Mouse (Mus musculus) mesoderm, embryonic 11.5 days (tissue): ENCODE data around the gene Olfr835.

Experiments
- DNase-seq: peaks from one replicate; pipeline ENCODE4 v3.0.0-alpha.2; 2012; ENCODE audit warnings: low read depth, low spot score

Gene Olfr835

GRCm38 (mm10) chr9:19032435-19032834 is at the start of gene Olfr835:
Olfr835 (plus strand) TSS chr9:19032735.
- no peak for DNase-seq

GRCm38 (mm10) chr9:18987690-18988089 is 44.8 kb upstream of the Olfr835 start, which contains the start of gene Olfr834:
Olfr834 (plus strand) TSS chr9:18987990.
- DNase-seq, result no peak

GRCm38 (mm10) chr9:19084986-19085385 is 52.5 kb downstream of the Olfr835 start:
- no peak for DNase-seq
